Mouse (Mus musculus) forebrain, embryonic 13.5 days (tissue): ENCODE results near the gene Otulin. TPM values are rescaled to one million over a fixed set of nuclear protein-coding genes. Genes with fewer than 3 reads are reported as not detected.

Experiments
- ATAC-seq: fragments of 200-750 bp; cut with Nextera tagmentation; 2 replicates; pipeline ENCODE4 v1.8.0; 2017
- H3K27ac ChIP-seq: fragments of 300-500 bp; sonication (generic); 2 replicates; pipeline ENCODE4 v1.5.1; 2015; ENCODE audit warnings: inconsistent platforms, mild to moderate bottlenecking, moderate library complexity
- H3K27me3 ChIP-seq: fragments of 300-500 bp; sonication (generic); 2 replicates; pipeline ENCODE4 v1.6.1; 2015; ENCODE audit warnings: mild to moderate bottlenecking, inconsistent platforms
- H3K36me3 ChIP-seq: fragments of 300-500 bp; sonication (generic); 2 replicates; pipeline ENCODE4 v1.6.1; 2015; ENCODE audit warnings: mild to moderate bottlenecking, inconsistent platforms; ENCODE audit not compliant: poor library complexity, severe bottlenecking
- H3K4me1 ChIP-seq: fragments of 300-500 bp; sonication (generic); 2 replicates; pipeline ENCODE4 v1.6.1; 2015; ENCODE audit warnings: inconsistent platforms
- H3K4me2 ChIP-seq: fragments of 300-500 bp; sonication (generic); 2 replicates; pipeline ENCODE4 v1.6.1; 2015; ENCODE audit warnings: inconsistent platforms, mild to moderate bottlenecking, moderate library complexity
- H3K4me3 ChIP-seq: fragments of 300-500 bp; sonication (generic); 2 replicates; pipeline ENCODE4 v1.5.1; 2015; ENCODE audit warnings: mild to moderate bottlenecking, inconsistent platforms
- H3K9ac ChIP-seq: fragments of 300-500 bp; sonication (generic); 2 replicates; pipeline ENCODE4 v1.6.1; 2015; ENCODE audit warnings: mild to moderate bottlenecking, inconsistent platforms
- H3K9me3 ChIP-seq: fragments of 300-500 bp; sonication (generic); replicated peaks from 2 replicates; pipeline ENCODE4 v1.6.1; 2016; ENCODE audit warnings: inconsistent platforms
- WGBS: fragments of 180-500 bp; shearing (Covaris S2); methylation state at CpG from one replicate; pipeline ENCODE4 v1.1.7; 2015; 5-methylcytosine and 5-hydroxymethylcytosine counted together
- polyA plus RNA-seq: library from polyadenylated mRNA; unstranded; fragments of >200 nt; fragmentation: Nextera tagmentation; extraction: Ambion mirVana; gene quantifications from 2 replicates; pipeline ENCODE4 v1.2.1, GENCODE M21; 2015

The Otulin gene
- polyA plus RNA-seq, 1 experiment from 2014 or later = 29.2 TPM

GRCm38 (mm10) chr15:27604558-27604957 lies 25.9 kb downstream of the Otulin start:
- WGBS = 90% methylated on average over 3 of the region's 3 CpGs
- H3K4me1 ChIP-seq = no peaks in the 10 kb centered on the region

GRCm38 (mm10) chr15:27600524-27600923 lies 30.0 kb downstream of the Otulin start:
- H3K4me3 ChIP-seq = no peak overlapping the region
- 95% methylated on average over 5 of the region's 5 CpGs for WGBS
- no peaks in the 10 kb centered on the region for H3K27me3 ChIP-seq
- no peak overlapping the region for H3K9ac ChIP-seq
- no peak for ATAC-seq
- no peak overlapping the region for H3K4me2 ChIP-seq
- peaks cover 11% of the 10 kb centered on the region for H3K4me1 ChIP-seq
- no peak overlapping the region for H3K27ac ChIP-seq
- peaks cover 34% of the 10 kb centered on the region for H3K36me3 ChIP-seq
- H3K9me3 ChIP-seq = no peaks in the 10 kb centered on the region

More at GRCm38 (mm10) chr15:27604558-27604957, 25.9 kb downstream of the Otulin start:
- H3K9ac ChIP-seq = no peak overlapping the region
- no peak overlapping the region for H3K4me2 ChIP-seq
- H3K36me3 ChIP-seq = peaks cover 54% of the 10 kb centered on the region
- ATAC-seq = no peak
- no peaks in the 10 kb centered on the region for H3K27me3 ChIP-seq
- H3K27ac ChIP-seq = no peak overlapping the region
- no peaks in the 10 kb centered on the region for H3K9me3 ChIP-seq
- no peak overlapping the region for H3K4me3 ChIP-seq

GRCm38 (mm10) chr15:27598786-27599385 lies 31.6 kb downstream of the Otulin start:
- H3K9ac ChIP-seq = no peak overlapping the region
- H3K4me2 ChIP-seq = no peak overlapping the region
- peaks cover 37% of the 10 kb centered on the region for H3K36me3 ChIP-seq
- H3K27ac ChIP-seq = no peak overlapping the region
- H3K27me3 ChIP-seq = no peaks in the 10 kb centered on the region
- ATAC-seq = no peak
- H3K9me3 ChIP-seq = no peaks in the 10 kb centered on the region
- peaks cover 19% of the 10 kb centered on the region for H3K4me1 ChIP-seq
- WGBS = 93% methylated on average over 13 of the region's 13 CpGs
- H3K4me3 ChIP-seq = no peak overlapping the region

- no peak overlapping the region for H3K27ac ChIP-seq
- H3K36me3 ChIP-seq = peaks cover 46% of the 10 kb centered on the region
- 87% methylated on average over 4 of the region's 4 CpGs for WGBS
- H3K4me3 ChIP-seq = no peak overlapping the region
- H3K4me1 ChIP-seq = peaks cover 19% of the 10 kb centered on the region
- no peak for ATAC-seq
- no peak overlapping the region for H3K9ac ChIP-seq
- H3K9me3 ChIP-seq = no peaks in the 10 kb centered on the region
- H3K27me3 ChIP-seq = no peaks in the 10 kb centered on the region
- no peak overlapping the region for H3K4me2 ChIP-seq
Measured at GRCm38 (mm10) chr15:27597516-27597915, 33.0 kb downstream of the Otulin start.

GRCm38 (mm10) chr15:27596463-27597140 lies 33.9 kb downstream of the Otulin start:
- H3K27ac ChIP-seq = no peak overlapping the region
- H3K9me3 ChIP-seq = no peaks in the 10 kb centered on the region
- H3K4me2 ChIP-seq = no peak overlapping the region
- H3K4me3 ChIP-seq = no peak overlapping the region
- peaks cover 54% of the 10 kb centered on the region for H3K36me3 ChIP-seq
- 70% methylated on average over 3 of the region's 3 CpGs for WGBS
- ATAC-seq = no peak
- H3K4me1 ChIP-seq = peaks cover 19% of the 10 kb centered on the region
- no peaks in the 10 kb centered on the region for H3K27me3 ChIP-seq
- no peak overlapping the region for H3K9ac ChIP-seq

- Histone ChIP-seq H3K9ac (no peak overlapping the region), H3K4me3 (no peak overlapping the region), H3K4me2 (no peak overlapping the region), H3K27me3 (no peaks in the 10 kb centered on the region), H3K27ac (peak overlapping the region; percentile 32; the same call in 1 of the 2 replicates), H3K4me1 (peaks cover 19% of the 10 kb centered on the region), H3K9me3 (no peaks in the 10 kb centered on the region), H3K36me3 (peaks cover 58% of the 10 kb centered on the region)
- no peak for ATAC-seq
- WGBS = 45% methylated on average over 8 of the region's 8 CpGs
Measured at GRCm38 (mm10) chr15:27595560-27595959, 34.9 kb downstream of the Otulin start.

GRCm38 (mm10) chr15:27594973-27595372 lies 35.5 kb downstream of the Otulin start:
- H3K4me3 ChIP-seq = no peak overlapping the region
- H3K27me3 ChIP-seq = no peaks in the 10 kb centered on the region
- no peak overlapping the region for H3K9ac ChIP-seq
- WGBS = 29% methylated on average over 4 of the region's 4 CpGs
- ATAC-seq = peak; percentile 48; the same call in 1 of the 2 replicates
- peaks cover 58% of the 10 kb centered on the region for H3K36me3 ChIP-seq
- peak overlapping the region; percentile 32; the same call in 1 of the 2 replicates for H3K27ac ChIP-seq
- H3K4me2 ChIP-seq = no peak overlapping the region
- H3K9me3 ChIP-seq = no peaks in the 10 kb centered on the region
- peaks cover 19% of the 10 kb centered on the region for H3K4me1 ChIP-seq

GRCm38 (mm10) chr15:27593717-27594116 lies 36.8 kb downstream of the Otulin start:
- H3K4me3 ChIP-seq = no peak overlapping the region
- peaks cover 19% of the 10 kb centered on the region for H3K4me1 ChIP-seq
- no peaks in the 10 kb centered on the region for H3K9me3 ChIP-seq
- WGBS = 76% methylated on average over 13 of the region's 13 CpGs
- H3K36me3 ChIP-seq = peaks cover 59% of the 10 kb centered on the region
- no peak for ATAC-seq
- H3K27ac ChIP-seq = no peak overlapping the region
- H3K4me2 ChIP-seq = no peak overlapping the region
- H3K9ac ChIP-seq = no peak overlapping the region
- H3K27me3 ChIP-seq = no peaks in the 10 kb centered on the region

GRCm38 (mm10) chr15:27592620-27593320 lies 37.7 kb downstream of the Otulin start:
- Histone ChIP-seq H3K27me3 (no peaks in the 10 kb centered on the region), H3K4me2 (no peak overlapping the region), H3K9me3 (no peaks in the 10 kb centered on the region), H3K36me3 (peaks cover 58% of the 10 kb centered on the region), H3K4me1 (peaks cover 19% of the 10 kb centered on the region), H3K4me3 (no peak overlapping the region), H3K27ac (no peak overlapping the region), H3K9ac (no peak overlapping the region)
- WGBS = 89% methylated on average over 19 of the region's 19 CpGs
- ATAC-seq = no peak

GRCm38 (mm10) chr15:27590812-27591211 lies 39.7 kb downstream of the Otulin start:
- Histone ChIP-seq H3K9ac (no peak overlapping the region), H3K27ac (no peak overlapping the region), H3K36me3 (peaks cover 66% of the 10 kb centered on the region), H3K4me1 (peaks cover 10% of the 10 kb centered on the region), H3K4me2 (no peak overlapping the region), H3K27me3 (no peaks in the 10 kb centered on the region), H3K9me3 (no peaks in the 10 kb centered on the region), H3K4me3 (no peak overlapping the region)
- WGBS = 95% methylated on average over 9 of the region's 9 CpGs
- no peak for ATAC-seq

GRCm38 (mm10) chr15:27588087-27588826 lies 42.2 kb downstream of the Otulin start:
- Histone ChIP-seq H3K27ac (no peak overlapping the region; the same call in 1 of the 2 replicates), H3K4me2 (no peak overlapping the region), H3K36me3 (peaks cover 64% of the 10 kb centered on the region), H3K9ac (no peak overlapping the region), H3K4me3 (no peak overlapping the region), H3K27me3 (no peaks in the 10 kb centered on the region), H3K9me3 (no peaks in the 10 kb centered on the region), H3K4me1 (no peaks in the 10 kb centered on the region)
- ATAC-seq = no peak
- 77% methylated on average over 14 of the region's 14 CpGs for WGBS

GRCm38 (mm10) chr15:27586093-27586480 lies 44.4 kb downstream of the Otulin start:
- ATAC-seq = no peak
- peaks cover 8% of the 10 kb centered on the region for H3K4me1 ChIP-seq
- no peak overlapping the region for H3K27ac ChIP-seq

More at GRCm38 (mm10) chr15:27586093-27586480, 44.4 kb downstream of the Otulin start:
- peaks cover 45% of the 10 kb centered on the region for H3K36me3 ChIP-seq
- H3K9ac ChIP-seq = no peak overlapping the region
- H3K9me3 ChIP-seq = no peaks in the 10 kb centered on the region
- no peak overlapping the region for H3K4me2 ChIP-seq
- no peak overlapping the region for H3K4me3 ChIP-seq
- WGBS = 93% methylated on average over 5 of the region's 5 CpGs
- no peaks in the 10 kb centered on the region for H3K27me3 ChIP-seq
